Mouse (Mus musculus) ES-E14 (cell line): ENCODE results near the gene Naga.

Experiments used
- HCFC1 ChIP-seq: IDR thresholded peaks from 2 replicates; pipeline ENCODE4 v1.6.1; 2012; ENCODE audit warnings: low read length, inconsistent platforms, borderline replicate concordance; ENCODE audit not compliant: insufficient read depth
- ZC3H11A ChIP-seq: IDR thresholded peaks from 2 replicates; pipeline ENCODE4 v1.6.1; 2012; ENCODE audit warnings: low read depth, mild to moderate bottlenecking, inconsistent platforms, low read length, borderline replicate concordance
- ZNF384 ChIP-seq: IDR thresholded peaks from 2 replicates; pipeline ENCODE4 v1.6.1; 2012; ENCODE audit warnings: low read depth, low read length, inconsistent platforms

DNA sequence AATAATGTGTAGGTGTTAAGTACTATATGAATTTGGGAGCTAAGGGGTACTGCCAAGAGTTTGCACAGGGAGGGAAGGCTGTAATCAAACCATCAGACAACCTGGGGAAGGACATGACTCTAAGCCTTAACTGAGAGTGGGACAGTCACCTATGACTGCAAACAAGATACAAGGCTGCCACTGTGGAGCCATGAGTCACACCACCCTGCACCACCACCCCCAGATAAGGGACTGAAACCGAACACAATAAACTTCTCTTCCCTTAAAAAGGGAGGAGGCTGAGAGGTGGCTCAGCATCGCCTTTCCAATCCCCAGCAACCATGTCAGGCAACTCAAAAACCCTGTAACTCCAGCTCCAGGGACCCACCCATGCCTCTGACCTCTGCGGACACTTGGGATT is 12.8 kb upstream of the Naga start:
- TF ChIP-seq ZC3H11A (no peak), ZNF384 (no peak), HCFC1 (no peak)
